Mouse (Mus musculus) hematopoietic stem cell, adult 5-6 weeks (primary cell): ENCODE measurements at regions not wholly inside any gene's neighbourhood (a gene's known extent, or its start where the extent isn't known, plus 50 kb on each side); places are given as distances from the start of the nearest gene placed in this dataset.
A peak's percentile ranks its signal among the peaks of the same experiment; 100 is the strongest.

ENCODE experiments used
- ATAC-seq, 2 experiments: fragments of 125-278 bp in 1 of 2; replicated peaks in 1 of 2; 2 replicates each; pipeline ENCODE4 v1.8.0; 2016 to 2017; ENCODE audit warnings: inconsistent platforms in 2 of 2, mild to moderate bottlenecking in 2 of 2, moderate number of reproducible peaks in 2 of 2, low read depth in 1 of 2, moderate TSS enrichment in 1 of 2; ENCODE audit not compliant: low FRiP score in 2 of 2, poor library complexity in 2 of 2, severe bottlenecking in 2 of 2, insufficient read depth in 1 of 2, low TSS enrichment in 1 of 2

DNA sequence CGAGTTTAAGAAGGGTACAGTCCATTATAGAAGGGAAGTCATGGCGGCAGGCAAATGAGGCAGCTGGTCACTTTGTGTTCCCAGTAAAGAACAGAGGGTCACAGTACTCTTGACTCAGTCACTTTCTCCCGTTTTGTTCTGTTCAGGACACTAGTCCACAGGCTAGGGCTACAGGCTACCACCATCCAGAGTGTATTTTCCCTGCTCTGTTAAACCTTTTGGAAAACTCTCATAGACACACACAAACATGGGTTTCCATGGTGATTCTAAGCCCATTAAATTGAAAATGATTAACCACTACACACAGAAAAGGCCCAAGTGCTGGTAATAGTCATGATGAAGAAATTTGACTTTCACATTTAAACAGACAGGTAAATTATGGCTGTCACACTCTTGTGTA lies 162.2 kb upstream of the Ndst3 start:
- no peak for ATAC-seq

DNA sequence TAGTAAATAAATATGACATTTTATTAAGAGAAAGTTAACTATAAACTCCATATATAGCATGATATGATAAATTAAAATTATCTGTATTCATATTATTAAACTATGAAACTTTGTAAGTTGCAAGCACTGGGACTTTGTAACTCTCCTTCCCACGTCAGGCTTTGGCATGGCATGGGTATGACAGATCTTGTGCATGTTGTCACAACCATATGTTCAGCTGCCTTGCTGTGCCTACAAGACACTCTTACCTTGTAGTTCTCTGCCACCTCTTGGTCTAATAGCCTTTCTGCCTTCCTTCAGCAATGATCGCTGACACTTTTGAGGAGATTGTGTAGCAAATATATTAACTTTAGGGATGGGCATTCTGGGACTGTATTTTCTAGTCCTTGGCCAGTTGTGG lies 183.1 kb upstream of the Ndst3 start:
- no peak for ATAC-seq

DNA sequence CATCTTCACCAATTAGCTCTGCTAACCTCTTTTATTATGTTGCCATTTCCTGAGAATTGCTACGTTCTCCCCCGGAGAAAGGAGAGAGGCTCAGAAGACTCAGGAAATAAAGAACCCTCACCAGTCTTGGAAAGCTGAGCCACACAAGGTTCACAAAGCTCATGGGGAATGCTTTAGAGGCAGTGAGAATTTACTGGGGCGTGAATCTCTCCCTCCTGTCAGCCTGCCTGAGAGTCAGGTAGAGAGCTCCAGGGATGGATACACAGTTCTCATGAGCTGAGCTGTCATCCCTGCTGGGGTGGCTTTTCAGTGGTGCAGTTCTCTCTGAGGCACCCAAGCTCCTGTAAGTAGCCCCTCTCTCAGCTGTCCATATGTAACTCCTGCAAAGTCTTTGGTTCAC lies 203.0 kb upstream of the Ndst3 start:
- no peak for ATAC-seq

DNA sequence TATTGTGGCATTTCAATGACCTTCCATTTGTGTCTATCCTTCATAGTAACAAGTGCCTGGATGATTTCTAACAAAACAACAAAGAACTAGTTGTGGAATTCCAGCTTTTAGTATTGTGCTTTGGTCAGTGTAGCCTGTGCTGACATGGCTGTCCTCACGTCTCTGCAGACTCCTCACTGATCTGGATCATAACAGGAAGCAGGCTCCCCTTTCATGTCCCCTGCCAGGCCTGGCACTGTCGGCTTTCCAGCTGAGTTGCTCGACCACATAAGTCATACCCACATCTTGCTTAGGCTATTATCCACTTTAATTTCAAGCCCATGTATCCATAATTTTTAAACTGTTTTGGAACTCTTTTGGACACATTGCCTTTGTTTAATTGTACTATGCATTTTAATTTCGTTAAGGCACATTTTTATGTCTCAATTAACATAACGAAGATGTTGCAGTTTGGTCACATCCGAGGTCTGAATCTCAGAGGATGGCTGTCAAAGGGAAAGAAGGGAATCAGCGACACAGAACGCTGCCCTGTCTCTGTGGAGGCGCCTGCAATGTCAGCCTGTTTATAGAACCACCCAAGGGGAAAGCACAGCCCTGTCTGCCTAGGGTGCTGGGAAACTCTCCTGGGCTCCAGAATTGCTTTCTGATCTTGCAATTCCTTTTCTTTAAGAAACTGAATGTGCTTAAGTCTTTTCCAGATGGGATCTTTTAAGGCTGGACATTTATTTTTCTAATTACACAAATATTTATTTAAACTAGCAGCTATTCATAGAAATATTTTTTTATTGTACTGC lies 215.5 kb upstream of the Ndst3 start:
- ATAC-seq: no peak

DNA sequence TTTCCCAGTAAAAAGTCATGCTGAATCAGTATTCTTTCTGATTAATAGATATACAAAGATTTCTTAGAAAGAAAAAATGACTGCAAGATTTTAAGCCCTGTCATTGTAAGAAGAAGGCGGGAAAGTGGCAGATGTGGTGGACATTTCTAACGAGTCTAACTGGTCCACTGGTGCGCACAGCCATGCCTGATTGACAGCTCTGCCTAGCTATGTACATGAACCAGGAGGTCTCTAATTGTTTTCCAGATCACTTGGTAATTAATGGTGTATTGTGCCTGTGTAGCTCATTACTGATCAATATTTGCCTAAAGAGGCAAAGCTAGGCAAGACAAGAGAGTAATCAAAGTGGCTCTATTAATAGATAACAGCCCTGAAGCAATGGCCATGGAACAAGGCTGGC lies 227.5 kb upstream of the Ndst3 start:
- ATAC-seq: no peak

- ATAC-seq: no peak
These were observed 261.5 kb upstream of the Ndst3 start for GRCm38 (mm10) chr3:123952121-123952520.

- ATAC-seq: no peak
These were observed 276.7 kb upstream of the Ndst3 start for GRCm38 (mm10) chr3:123967373-123967772.

DNA sequence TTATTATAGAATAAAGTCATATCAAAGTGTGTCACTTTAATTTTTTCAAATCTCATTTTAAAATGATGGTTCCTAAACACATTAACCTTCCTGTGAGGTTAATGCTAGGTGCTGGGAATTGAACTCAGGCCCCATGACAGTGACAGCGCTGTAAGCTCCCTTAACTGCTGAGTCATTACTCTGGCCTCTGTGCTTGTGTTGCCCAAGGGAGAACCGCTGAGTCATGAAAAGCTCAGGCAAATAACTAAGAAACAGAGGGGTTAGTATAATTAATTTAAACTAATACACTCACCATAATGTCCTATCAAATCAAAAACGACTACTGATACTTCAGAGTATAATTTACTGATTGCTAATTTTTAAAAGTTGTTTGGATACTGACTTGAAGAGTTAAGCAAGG lies 281.7 kb upstream of the Ndst3 start:
- ATAC-seq: no peak

DNA sequence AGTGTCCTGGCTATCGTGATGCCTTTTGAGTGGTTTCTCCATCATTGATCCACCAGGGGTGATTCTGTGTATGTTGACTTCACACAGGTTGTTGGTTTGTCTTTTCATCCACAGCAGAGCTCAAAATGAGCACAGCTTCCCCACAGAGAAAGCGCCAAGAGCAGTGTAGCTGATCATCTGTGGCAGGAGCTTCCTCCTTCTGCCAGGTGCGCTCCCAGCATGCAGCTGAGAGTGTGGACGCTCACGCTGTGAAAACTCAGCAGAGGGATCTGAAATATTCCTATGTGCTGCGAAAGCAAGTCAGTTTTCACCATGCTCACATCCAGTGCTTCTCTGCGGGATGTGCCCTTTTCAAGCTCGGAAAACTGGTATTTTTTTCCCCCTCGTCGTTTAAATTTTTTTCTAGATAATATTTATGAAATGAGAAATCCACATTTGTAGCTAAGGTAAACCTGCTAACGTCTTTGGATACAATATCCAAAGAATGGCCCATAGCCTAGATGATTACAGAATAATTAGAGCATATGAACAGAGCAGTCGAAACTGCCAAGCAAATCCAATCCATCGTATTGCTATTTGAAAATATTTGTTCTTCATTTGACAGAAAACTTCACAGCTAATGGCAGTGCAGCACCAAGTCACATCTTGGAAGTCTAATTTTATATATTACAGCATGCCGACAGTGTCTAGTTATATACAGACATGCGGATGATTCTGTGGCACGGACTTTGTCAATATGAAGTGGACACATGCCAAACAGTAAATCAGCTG lies 283.3 kb upstream of the Ndst3 start:
- ATAC-seq: no peak

GRCm38 (mm10) chr3:123976475-123976874 lies 285.8 kb upstream of the Ndst3 start:
- no peak for ATAC-seq

DNA sequence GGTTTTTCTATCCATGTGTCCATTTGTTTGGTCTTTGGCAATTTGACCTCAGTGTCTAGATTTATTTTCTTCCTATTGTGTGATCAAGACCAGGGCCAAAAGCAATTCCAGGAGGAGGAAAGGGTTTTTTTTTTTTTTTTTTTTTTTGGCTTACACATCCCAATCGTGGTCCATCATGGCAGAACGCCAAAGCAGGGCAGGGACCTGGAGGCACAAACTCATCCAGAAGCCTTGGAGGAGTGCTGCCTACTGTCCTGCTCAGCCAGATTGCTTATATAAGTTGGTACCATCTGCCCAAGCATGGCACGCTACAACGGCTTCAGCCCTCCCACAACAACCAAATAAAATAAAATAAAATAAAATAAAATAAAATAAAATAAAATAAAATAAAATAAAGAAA lies 286.5 kb upstream of the Ndst3 start:
- no peak for ATAC-seq

GRCm38 (mm10) chr3:123983045-123983444 lies 292.4 kb upstream of the Ndst3 start:
- no peak for ATAC-seq

DNA sequence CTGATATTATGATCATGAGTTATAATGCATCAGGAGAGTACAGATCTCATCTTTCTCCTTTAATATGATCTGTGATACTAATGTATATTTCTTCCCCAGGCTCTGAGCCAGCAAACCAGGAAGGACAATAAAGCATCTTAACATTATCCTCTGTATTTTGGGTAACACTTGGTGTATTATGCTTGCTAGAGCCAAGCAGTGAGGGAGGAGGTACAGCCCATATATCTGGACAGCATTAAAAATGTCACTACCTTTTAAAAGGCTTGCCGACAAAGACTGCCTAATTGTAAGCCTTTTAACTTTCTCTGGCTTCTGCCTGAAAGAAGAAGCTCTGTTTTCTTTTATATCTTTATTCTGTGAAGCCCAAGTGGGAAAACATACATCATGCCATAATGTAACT lies 292.9 kb upstream of the Ndst3 start:
- ATAC-seq: no peak

GRCm38 (mm10) chr3:123984028-123984427 lies 293.4 kb upstream of the Ndst3 start:
- ATAC-seq: peak; percentile 71 to 88; a peak in 3 of 4 replicates

GRCm38 (mm10) chr3:123999957-124000616 lies 309.4 kb upstream of the Ndst3 start:
- ATAC-seq: no peak

DNA sequence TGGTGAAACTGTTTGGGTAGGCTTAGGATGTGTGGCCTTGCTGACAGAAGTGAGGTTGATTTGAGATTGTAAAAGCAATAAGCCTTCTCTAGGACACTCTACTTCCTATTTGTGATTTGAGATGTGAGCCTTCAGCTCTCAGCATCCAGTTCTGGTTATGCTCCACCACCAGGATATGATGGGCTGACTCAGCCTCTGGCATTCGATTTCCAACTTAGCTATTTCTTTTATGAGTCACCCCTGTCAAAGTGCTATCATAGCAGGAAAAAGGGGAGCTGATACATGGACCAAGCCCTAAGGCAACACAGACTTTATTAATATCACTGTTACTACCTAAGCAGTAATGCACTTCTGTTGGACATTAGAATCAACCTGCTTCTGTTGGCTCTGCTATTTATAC lies 310.2 kb upstream of the Ndst3 start:
- no peak for ATAC-seq

- ATAC-seq: no peak
These were observed 309.0 kb upstream of the Tram1l1 start for GRCm38 (mm10) chr3:124011685-124012084.

DNA sequence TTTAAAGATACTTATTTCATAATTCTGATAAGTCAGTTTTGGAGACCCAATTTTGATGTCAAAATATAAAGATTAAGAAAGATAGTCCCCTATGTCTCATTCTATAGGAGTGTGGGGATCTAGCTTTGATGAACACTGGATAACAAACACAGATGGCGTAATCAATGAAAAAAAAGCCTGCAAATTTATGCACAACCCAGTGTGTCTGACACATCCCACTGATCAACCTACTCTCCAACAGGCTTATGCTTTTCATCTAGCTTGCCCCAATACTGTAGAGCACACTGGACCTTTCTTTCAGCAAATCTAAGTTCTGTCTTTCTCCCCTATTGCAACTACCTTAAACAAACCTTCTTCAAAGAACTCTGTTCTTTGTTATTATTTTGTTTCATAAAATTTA lies 302.0 kb upstream of the Tram1l1 start:
- ATAC-seq: no peak
